Mouse (Mus musculus) liver, embryonic 16.5 days (tissue): ENCODE measurements around the gene Slc15a5. TPM values are rescaled to one million over a fixed set of nuclear protein-coding genes. Genes with fewer than 3 reads are reported as not detected.

Experiments
- ATAC-seq: fragments of 200-750 bp; cut with Nextera tagmentation; 2 replicates; pipeline ENCODE4 v1.8.0; 2017; ENCODE audit warnings: low read depth, mild to moderate bottlenecking, moderate number of reproducible peaks, moderate library complexity
- H3K27ac ChIP-seq: fragments of 300-500 bp; sonication (generic); 2 replicates; pipeline ENCODE4 v1.5.1; 2014; ENCODE audit warnings: mild to moderate bottlenecking, low read length
- H3K27me3 ChIP-seq: fragments of 300-500 bp; sonication (generic); 2 replicates; pipeline ENCODE4 v1.6.1; 2014; ENCODE audit warnings: low read depth, low read length, mixed read lengths; ENCODE audit not compliant: control insufficient read depth, insufficient read depth
- H3K36me3 ChIP-seq: fragments of 300-500 bp; sonication (generic); 2 replicates; pipeline ENCODE4 v1.6.1; 2014; ENCODE audit warnings: mild to moderate bottlenecking; ENCODE audit not compliant: control insufficient read depth, insufficient read depth
- H3K4me1 ChIP-seq: fragments of 300-500 bp; sonication (generic); 2 replicates; pipeline ENCODE4 v1.6.1; 2014; ENCODE audit warnings: low read depth, low read length, mixed read lengths; ENCODE audit not compliant: control insufficient read depth
- H3K4me2 ChIP-seq: fragments of 300-500 bp; sonication (generic); 2 replicates; pipeline ENCODE4 v1.6.1; 2014; ENCODE audit warnings: low read depth, low read length, mixed read lengths
- H3K4me3 ChIP-seq: fragments of 300-500 bp; sonication (generic); 2 replicates; pipeline ENCODE4 v1.5.1; 2014; ENCODE audit warnings: low read depth, mild to moderate bottlenecking, low read length
- H3K9ac ChIP-seq: fragments of 300-500 bp; sonication (generic); 2 replicates; pipeline ENCODE4 v1.6.1; 2014; ENCODE audit warnings: low read depth, low read length
- H3K9me3 ChIP-seq: fragments of 300-500 bp; sonication (generic); replicated peaks from 2 replicates; pipeline ENCODE4 v1.6.1; 2016; ENCODE audit warnings: low read length; ENCODE audit not compliant: control insufficient read depth
- WGBS: fragments of 180-500 bp; shearing (Covaris S2); extraction: QIAGEN DNeasy Blood & Tissue Kit; methylation state at CpG from one replicate; pipeline ENCODE4 v1.1.7; 2014; ENCODE audit not compliant: insufficient replicate concordance; 5-methylcytosine and 5-hydroxymethylcytosine counted together
- polyA plus RNA-seq: library from polyadenylated mRNA; unstranded; fragments of >200 nt; fragmentation: Nextera tagmentation; extraction: Ambion mirVana; gene quantifications from 2 replicates; pipeline ENCODE4 v1.2.1, GENCODE M21; 2015

Slc15a5 gene
- polyA plus RNA-seq, 1 experiment from 2014 or later = not detected

GRCm38 (mm10) chr6:137985169-137985568 lies 94.5 kb downstream of the Slc15a5 start:
- no peak for ATAC-seq
- Histone ChIP-seq H3K4me2 (no peak overlapping the region), H3K9me3 (no peaks in the 10 kb centered on the region), H3K9ac (no peak overlapping the region), H3K4me1 (no peaks in the 10 kb centered on the region), H3K36me3 (no peaks in the 10 kb centered on the region), H3K27me3 (no peaks in the 10 kb centered on the region), H3K4me3 (no peak overlapping the region), H3K27ac (no peak overlapping the region)
- WGBS = 52% methylated on average over 6 of the region's 6 CpGs

- no peaks in the 10 kb centered on the region for H3K36me3 ChIP-seq
- H3K4me1 ChIP-seq = no peaks in the 10 kb centered on the region
- H3K4me2 ChIP-seq = no peak overlapping the region
- H3K4me3 ChIP-seq = no peak overlapping the region
- 64% methylated on average over 19 of the region's 19 CpGs for whole genome bisulfite sequencing
- no peaks in the 10 kb centered on the region for H3K9me3 ChIP-seq
- no peak overlapping the region for H3K27ac ChIP-seq
- H3K9ac ChIP-seq = no peak overlapping the region
- no peak for ATAC-seq
- no peaks in the 10 kb centered on the region for H3K27me3 ChIP-seq
These were observed 97.5 kb downstream of the Slc15a5 start for GRCm38 (mm10) chr6:137982195-137982737.

DNA sequence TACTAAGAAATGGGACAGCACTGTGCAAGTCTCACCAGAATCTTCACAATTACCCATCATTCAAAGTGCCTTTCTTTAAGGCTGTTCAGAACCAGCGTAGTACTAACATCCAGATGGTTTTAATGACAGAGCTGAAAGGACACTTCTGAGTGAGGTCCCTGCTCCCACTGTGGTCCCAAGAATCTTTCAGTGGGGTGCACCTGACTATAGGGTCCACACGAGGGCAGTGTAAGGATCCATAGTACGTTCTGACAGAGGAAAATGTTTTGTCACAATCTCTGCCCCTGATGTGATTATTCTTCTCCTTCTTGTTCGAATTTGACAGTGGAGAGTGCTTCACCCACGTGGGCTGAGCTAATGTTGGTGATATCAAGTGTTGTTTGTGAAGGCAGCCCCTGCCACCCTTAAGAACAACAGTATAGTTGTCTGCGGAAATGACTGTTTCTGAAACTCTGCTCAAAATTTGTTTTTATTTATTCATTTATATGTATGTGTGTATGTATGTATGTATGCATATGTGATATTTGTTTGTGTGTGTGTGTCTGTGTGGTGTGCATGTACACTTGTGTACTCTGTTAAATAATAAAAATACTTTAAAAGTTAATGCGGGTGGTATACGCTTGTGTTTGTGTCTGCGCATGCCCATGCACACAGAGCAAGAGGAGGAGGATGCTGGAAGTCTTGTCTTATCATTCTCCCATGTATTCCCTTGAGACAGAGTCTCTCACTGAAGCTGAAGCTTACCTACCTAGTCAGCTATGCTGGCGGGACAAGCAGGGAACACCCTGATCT lies 98.6 kb downstream of the Slc15a5 start:
- no peaks in the 10 kb centered on the region for H3K9me3 ChIP-seq
- H3K9ac ChIP-seq = no peak overlapping the region
- no peak overlapping the region for H3K4me2 ChIP-seq
- ATAC-seq = no peak
- H3K27ac ChIP-seq = no peak overlapping the region
- 65% methylated on average over 10 of the region's 10 CpGs for WGBS
- H3K36me3 ChIP-seq = no peaks in the 10 kb centered on the region
- no peaks in the 10 kb centered on the region for H3K27me3 ChIP-seq
- no peak overlapping the region for H3K4me3 ChIP-seq
- H3K4me1 ChIP-seq = no peaks in the 10 kb centered on the region

GRCm38 (mm10) chr6:137980413-137980812 lies 99.3 kb downstream of the Slc15a5 start:
- 60% methylated on average over 8 of the region's 8 CpGs for WGBS
- Histone ChIP-seq H3K9me3 (no peaks in the 10 kb centered on the region), H3K4me3 (no peak overlapping the region), H3K9ac (no peak overlapping the region), H3K27me3 (no peaks in the 10 kb centered on the region), H3K4me2 (no peak overlapping the region), H3K4me1 (no peaks in the 10 kb centered on the region), H3K36me3 (no peaks in the 10 kb centered on the region), H3K27ac (no peak overlapping the region)
- ATAC-seq = no peak

DNA sequence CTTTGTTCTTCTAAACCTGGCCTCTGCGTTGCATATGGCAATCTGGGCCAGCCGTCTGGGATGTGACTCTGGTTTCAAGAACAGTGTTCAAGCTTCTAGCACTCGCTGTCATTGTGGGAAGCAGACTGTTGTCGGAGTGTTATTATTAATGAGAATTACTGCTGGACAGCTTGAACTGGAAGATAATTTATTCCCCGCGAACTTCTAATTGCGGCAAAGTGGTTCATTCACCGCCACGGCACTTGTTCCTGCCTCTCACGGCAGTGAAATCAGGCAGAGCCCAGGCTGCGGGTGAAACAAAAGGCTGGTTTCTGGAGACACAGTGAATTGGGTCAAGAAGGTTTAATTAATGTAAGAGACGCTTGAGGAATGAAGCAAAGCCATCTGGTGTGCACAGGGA lies 99.9 kb downstream of the Slc15a5 start:
- H3K27ac ChIP-seq = no peak overlapping the region
- H3K9ac ChIP-seq = no peak overlapping the region
- no peaks in the 10 kb centered on the region for H3K4me1 ChIP-seq
- no peaks in the 10 kb centered on the region for H3K36me3 ChIP-seq
- H3K4me3 ChIP-seq = no peak overlapping the region
- no peaks in the 10 kb centered on the region for H3K9me3 ChIP-seq
- ATAC-seq = no peak
- H3K27me3 ChIP-seq = no peaks in the 10 kb centered on the region
- no peak overlapping the region for H3K4me2 ChIP-seq
- WGBS = 73% methylated on average over 12 of the region's 12 CpGs

- Histone ChIP-seq H3K4me3 (no peak overlapping the region), H3K9ac (no peak overlapping the region), H3K4me1 (no peaks in the 10 kb centered on the region), H3K27ac (no peak overlapping the region), H3K27me3 (no peaks in the 10 kb centered on the region), H3K4me2 (no peak overlapping the region), H3K36me3 (no peaks in the 10 kb centered on the region), H3K9me3 (no peaks in the 10 kb centered on the region)
- no peak for ATAC-seq
- WGBS = 70% methylated on average over 3 of the region's 3 CpGs
These were observed 103.7 kb downstream of the Slc15a5 start for GRCm38 (mm10) chr6:137976021-137976420.

DNA sequence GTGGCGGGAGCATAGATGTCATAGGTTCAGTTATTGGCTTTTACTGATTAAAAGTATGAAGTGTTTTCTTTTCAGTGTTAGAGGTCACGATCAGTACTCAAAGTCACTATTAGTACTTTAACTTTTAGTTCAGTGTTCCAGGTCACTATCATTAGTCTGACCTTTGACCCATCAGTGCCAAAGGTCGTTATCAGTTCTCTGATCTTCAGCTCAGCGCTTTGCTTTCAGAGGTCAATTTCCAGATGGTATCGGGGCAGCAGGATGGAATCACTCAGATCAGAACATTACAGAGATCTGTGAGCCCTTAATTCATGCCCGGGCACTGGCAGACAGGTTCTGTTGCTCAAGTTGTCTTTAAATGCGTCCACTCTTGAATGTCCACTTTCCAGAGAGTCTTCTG lies 116.0 kb downstream of the Slc15a5 start:
- H3K4me3 ChIP-seq = no peak overlapping the region
- H3K4me2 ChIP-seq = no peak overlapping the region
- no peaks in the 10 kb centered on the region for H3K4me1 ChIP-seq
- H3K27me3 ChIP-seq = no peaks in the 10 kb centered on the region
- ATAC-seq = no peak
- WGBS = 53% methylated on average over 7 of the region's 7 CpGs
- no peak overlapping the region for H3K27ac ChIP-seq
- H3K9me3 ChIP-seq = no peaks in the 10 kb centered on the region
- no peak overlapping the region for H3K9ac ChIP-seq
- no peaks in the 10 kb centered on the region for H3K36me3 ChIP-seq

DNA sequence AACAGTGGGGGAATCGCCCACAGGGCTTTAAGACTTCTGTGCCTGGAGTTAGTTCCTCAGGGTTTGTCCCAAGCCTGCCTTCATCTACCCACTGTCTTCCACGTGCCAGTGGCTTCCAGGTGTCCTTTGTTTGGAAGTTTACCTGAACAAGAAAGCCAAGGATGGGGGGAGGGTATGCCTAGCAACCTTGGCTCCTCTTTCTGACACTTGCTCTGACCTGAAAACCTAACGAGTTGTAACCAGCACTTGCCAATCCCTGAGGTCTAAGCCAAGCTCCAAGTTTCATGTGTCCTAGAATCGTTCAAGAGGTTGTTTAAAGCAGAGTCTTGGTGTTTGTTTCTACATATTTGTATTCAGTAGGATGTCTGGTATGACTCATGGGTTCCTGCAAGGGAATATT lies 116.9 kb downstream of the Slc15a5 start:
- Histone ChIP-seq H3K9me3 (no peaks in the 10 kb centered on the region), H3K4me1 (no peaks in the 10 kb centered on the region), H3K27ac (no peak overlapping the region), H3K27me3 (no peaks in the 10 kb centered on the region), H3K9ac (no peak overlapping the region), H3K36me3 (no peaks in the 10 kb centered on the region), H3K4me3 (no peak overlapping the region), H3K4me2 (no peak overlapping the region)
- ATAC-seq = no peak
- 33% methylated on average over 4 of the region's 4 CpGs for WGBS

- no peaks in the 10 kb centered on the region for H3K27me3 ChIP-seq
- H3K4me1 ChIP-seq = no peaks in the 10 kb centered on the region
- no peaks in the 10 kb centered on the region for H3K9me3 ChIP-seq
- no peak overlapping the region for H3K27ac ChIP-seq
- ATAC-seq = no peak
- H3K4me2 ChIP-seq = no peak overlapping the region
- no peak overlapping the region for H3K9ac ChIP-seq
- 64% methylated on average over 4 of the region's 4 CpGs for WGBS
- H3K4me3 ChIP-seq = no peak overlapping the region
- no peaks in the 10 kb centered on the region for H3K36me3 ChIP-seq
These were observed 119.5 kb downstream of the Slc15a5 start for GRCm38 (mm10) chr6:137960023-137960778.
